ENCODE assay signal across 15 mouse cellular contexts in genomic region chr6:28680537-28680936, GRCm38 (mm10).
DNase-seq lines count a peak whose midpoint lies in the region; ATAC-seq and TF ChIP-seq lines count a peak whose summit lies in the region.
"Had no signal": no experiment of that assay in that cellular context is flagged by ENCODE, and none has a peak within 500 bp of the region (broad histone marks: within the 10 kb centered on the region; RNA-seq: fewer than 3 reads in every experiment).

No protein-coding gene starts in this region.

- H3K27ac ChIP-seq in kidney, embryonic 15.5 days, result no peak overlapping the region
- no peak overlapping the region for H3K27ac ChIP-seq in thymus, adult 2 months (ENCODE audit: control insufficient read depth, insufficient read depth, low read length)
- H3K27ac ChIP-seq: embryonic facial prominence, embryonic 12.5 days; forebrain, embryonic 12.5 days; hindbrain, embryonic 13.5 days; kidney, postnatal 0 days; limb, embryonic 13.5 days; neural tube, embryonic 12.5 days had no signal

- H3K36me3 ChIP-seq in kidney, embryonic 15.5 days, result no peaks in the 10 kb centered on the region
- H3K36me3 ChIP-seq in thymus, adult 2 months (ENCODE audit: control insufficient read depth, insufficient read depth, low read length), result no peaks in the 10 kb centered on the region
- H3K36me3 ChIP-seq: embryonic facial prominence, embryonic 12.5 days; forebrain, embryonic 12.5 days; hindbrain, embryonic 13.5 days; limb, embryonic 13.5 days; neural tube, embryonic 12.5 days had no signal

- H3K9me3 ChIP-seq in kidney, embryonic 15.5 days (replicated peaks), result no peaks in the 10 kb centered on the region
- H3K9me3 ChIP-seq: embryonic facial prominence, embryonic 12.5 days; forebrain, embryonic 12.5 days; hindbrain, embryonic 13.5 days; limb, embryonic 13.5 days; neural tube, embryonic 12.5 days had no signal

- WGBS in kidney, embryonic 15.5 days, result 74% methylated on average over 4 of the region's 4 CpGs
- whole genome bisulfite sequencing in thymus, adult 2 months, result 94% methylated on average over 4 of the region's 4 CpGs

- no peak for TF ChIP-seq POLR2A in thymus, adult 2 months (IDR thresholded peaks at IDR 0.05; ENCODE audit: control insufficient read depth, extremely low read depth, insufficient read depth, low read length, poor library complexity)

- no peak for TF ChIP-seq CTCF in thymus, adult 2 months (IDR thresholded peaks at IDR 0.05; ENCODE audit: borderline replicate concordance, control insufficient read depth, extremely low read depth, insufficient read depth, low read length, poor library complexity)

- peak; percentile 48 for DNase-seq in adrenal gland, postnatal 10 days
- DNase-seq in adrenal gland, postnatal 14 days, result no peak
- DNase-seq in kidney, adult 8-10 months, result peak; percentile 3 to 9
- DNase-seq in kidney, postnatal 10 days, result peak; percentile 32
- peak; percentile 55 for DNase-seq in lung, postnatal 25 days (ENCODE audit: low spot score)
- no peak for DNase-seq in urinary bladder, adult 2 months (ENCODE audit: low spot score)
- DNase-seq in thymus, adult 2 months, result no peak

- ATAC-seq in kidney, embryonic 15.5 days (replicated peaks; ENCODE audit: low FRiP score), result no peak
- ATAC-seq: midbrain, embryonic 16.5 days had no signal

- no peaks in the 10 kb centered on the region for H3K27me3 ChIP-seq in kidney, embryonic 15.5 days
- no peaks in the 10 kb centered on the region for H3K27me3 ChIP-seq in thymus, adult 2 months (ENCODE audit: control insufficient read depth, insufficient read depth, low read length)
- H3K27me3 ChIP-seq: embryonic facial prominence, embryonic 12.5 days; forebrain, embryonic 12.5 days; hindbrain, embryonic 13.5 days; limb, embryonic 13.5 days; neural tube, embryonic 12.5 days had no signal

- H3K9ac ChIP-seq in kidney, embryonic 15.5 days, result no peak overlapping the region
- H3K9ac ChIP-seq: embryonic facial prominence, embryonic 12.5 days; forebrain, embryonic 12.5 days; hindbrain, embryonic 13.5 days; limb, embryonic 13.5 days; neural tube, embryonic 12.5 days had no signal

- H3K4me3 ChIP-seq in kidney, embryonic 15.5 days (replicated peaks), result no peak overlapping the region
- H3K4me3 ChIP-seq in thymus, adult 2 months (ENCODE audit: control insufficient read depth, insufficient read depth, low read length), result no peak overlapping the region
- H3K4me3 ChIP-seq: embryonic facial prominence, embryonic 12.5 days; forebrain, embryonic 12.5 days; hindbrain, embryonic 13.5 days; limb, embryonic 13.5 days; neural tube, embryonic 12.5 days had no signal

- no peak overlapping the region for H3K4me2 ChIP-seq in kidney, embryonic 15.5 days
- H3K4me2 ChIP-seq: embryonic facial prominence, embryonic 12.5 days; forebrain, embryonic 12.5 days; hindbrain, embryonic 13.5 days; limb, embryonic 13.5 days; neural tube, embryonic 12.5 days had no signal

- peaks cover 15% of the 10 kb centered on the region for H3K4me1 ChIP-seq in kidney, embryonic 15.5 days
- H3K4me1 ChIP-seq in thymus, adult 2 months (replicated peaks; ENCODE audit: control insufficient read depth, insufficient read depth, low read length), result no peaks in the 10 kb centered on the region
- H3K4me1 ChIP-seq: embryonic facial prominence, embryonic 12.5 days; forebrain, embryonic 12.5 days; hindbrain, embryonic 13.5 days had no signal

Comparison
In these comparisons a context has a peak if more than half of its experiments do, and no peak if none do; other contexts are left out.
1. DNase-seq: peak in adrenal gland, postnatal 10 days (single experiment), kidney, adult 8-10 months (2 of 2), kidney, postnatal 10 days (single experiment) and lung, postnatal 25 days (single experiment); none in adrenal gland, postnatal 14 days (single experiment), urinary bladder, adult 2 months (single experiment) and thymus, adult 2 months (single experiment).